Mouse (Mus musculus) myocyte (in vitro differentiated cells): ENCODE measurements around the gene Mmp11. TPM values are rescaled to one million over a fixed set of nuclear protein-coding genes. Genes with fewer than 3 reads are reported as not detected.
"Not testable (repeated sequence)": the region's sequence is repeated elsewhere in the genome, so short reads cannot be mapped to it uniquely, and the experiment has no call there.

Source experiments
- H3K27me3 ChIP-seq: one replicate; pipeline ENCODE4 v1.6.1; 2011; ENCODE audit not compliant: control insufficient read depth, insufficient read depth, insufficient read length
- H3K36me3 ChIP-seq: one replicate; pipeline ENCODE4 v1.6.1; 2011; ENCODE audit not compliant: control insufficient read depth, insufficient read depth
- H3K4me2 ChIP-seq: one replicate; pipeline ENCODE4 v1.6.1; 2011; ENCODE audit warnings: low read depth, control low read depth
- H3K4me3 ChIP-seq: one replicate; pipeline ENCODE4 v1.5.1; 2011; ENCODE audit warnings: mild to moderate bottlenecking, control low read depth, moderate library complexity
- H3K79me2 ChIP-seq: one replicate; pipeline ENCODE4 v1.6.1; 2011; ENCODE audit not compliant: control insufficient read depth, insufficient read depth
- H3ac ChIP-seq: one replicate; pipeline ENCODE4 v1.6.1; 2011; ENCODE audit not compliant: control insufficient read depth, insufficient read length
- CEBPB ChIP-seq: IDR thresholded peaks from 2 replicates; pipeline ENCODE4 v1.6.1; 2011; ENCODE audit warnings: mild to moderate bottlenecking, moderate library complexity; ENCODE audit not compliant: poor library complexity, insufficient read depth, severe bottlenecking
- E2F4 ChIP-seq: IDR thresholded peaks from one replicate; pipeline ENCODE4 v1.6.1; 2011; ENCODE audit warnings: mild to moderate bottlenecking, control low read depth, moderate library complexity; ENCODE audit not compliant: insufficient read depth
- MAX ChIP-seq: IDR thresholded peaks from one replicate; pipeline ENCODE4 v1.6.1; 2011; ENCODE audit warnings: low read depth, mild to moderate bottlenecking, control low read depth
- MYOD1 ChIP-seq, 3 experiments: IDR thresholded peaks; one replicate each; pipeline ENCODE4 v1.6.1; 2011; ENCODE audit warnings: control low read depth in 2 of 3, low read depth in 2 of 3, mild to moderate bottlenecking in 2 of 3, moderate library complexity in 1 of 3; ENCODE audit not compliant: insufficient read length in 2 of 3, control insufficient read depth in 1 of 3
- MYOG ChIP-seq, 3 experiments: IDR thresholded peaks; one replicate each; pipeline ENCODE4 v1.6.1; 2011; ENCODE audit warnings: control low read depth in 2 of 3, low read depth in 2 of 3, mild to moderate bottlenecking in 2 of 3; ENCODE audit not compliant: insufficient read length in 2 of 3, control insufficient read depth in 1 of 3, insufficient read depth in 1 of 3
- POLR2A ChIP-seq: IDR thresholded peaks from one replicate; pipeline ENCODE4 v1.6.1; 2011; ENCODE audit warnings: low read depth, mild to moderate bottlenecking, control low read depth, moderate library complexity; ENCODE audit not compliant: insufficient read length
- POLR2AphosphoS2 ChIP-seq: IDR thresholded peaks from one replicate; pipeline ENCODE4 v1.6.1; 2011; ENCODE audit warnings: low read depth, control low read depth; ENCODE audit not compliant: insufficient read length
- REST ChIP-seq: IDR thresholded peaks from one replicate; pipeline ENCODE4 v1.6.1; 2011; ENCODE audit warnings: mild to moderate bottlenecking, control low read depth, moderate library complexity; ENCODE audit not compliant: insufficient read depth, insufficient read length
- SRF ChIP-seq: IDR thresholded peaks from one replicate; pipeline ENCODE4 v1.6.1; 2011; ENCODE audit warnings: low read depth; ENCODE audit not compliant: control insufficient read depth, insufficient read length
- TCF12 ChIP-seq: IDR thresholded peaks from one replicate; pipeline ENCODE4 v1.6.1; 2011; ENCODE audit warnings: mild to moderate bottlenecking, control low read depth; ENCODE audit not compliant: poor library complexity, insufficient read depth, severe bottlenecking
- TCF3 ChIP-seq: IDR thresholded peaks from one replicate; pipeline ENCODE4 v1.6.1; 2011; ENCODE audit warnings: low read depth, control low read depth; ENCODE audit not compliant: insufficient read length
- USF1 ChIP-seq: IDR thresholded peaks from one replicate; pipeline ENCODE4 v1.6.1; 2011; ENCODE audit warnings: low read depth, mild to moderate bottlenecking, control low read depth, moderate library complexity
- polyA plus RNA-seq: library from polyadenylated mRNA; unstranded; fragments of >200 nt; fragmentation: generic; extraction: Trizol; gene quantifications from one replicate; pipeline ENCODE4 v1.2.1, GENCODE M21; 2012; ENCODE audit warnings: missing spikeins

Mmp11 gene
- polyA plus RNA-seq, 1 experiment: 121 TPM

- no peak overlapping the region for H3K4me3 ChIP-seq
- no peak overlapping the region for H3K4me2 ChIP-seq
- H3ac ChIP-seq: no peak overlapping the region
- TF ChIP-seq TCF12 (no peak), TCF3 (no peak), POLR2A (no peak), E2F4 (no peak), POLR2AphosphoS2 (peak; percentile 39), MAX (no peak), USF1 (no peak), MYOG (IDR thresholded peaks at IDR 0.05; ENCODE audit: control insufficient read depth in 1 of 3, insufficient read depth in 1 of 3, insufficient read length in 2 of 3, low read depth in 2 of 3) (peak in 1 of 3 experiments; percentile 15), REST (no peak), SRF (no peak), CEBPB (no peak), MYOD1 (IDR thresholded peaks at IDR 0.05; ENCODE audit: control insufficient read depth in 1 of 3, insufficient read length in 2 of 3, low read depth in 2 of 3) (peak in 1 of 3 experiments; percentile 62)
- H3K36me3 ChIP-seq: no peaks in the 10 kb centered on the region
- no peaks in the 10 kb centered on the region for H3K27me3 ChIP-seq
- no peaks in the 10 kb centered on the region for H3K79me2 ChIP-seq
Observed at GRCm38 (mm10) chr10:75889406-75890153, 46.7 kb downstream of the Mmp11 start.

- not testable (repeated sequence) for H3K27me3 ChIP-seq, H3K4me2 ChIP-seq, H3ac ChIP-seq, H3K36me3 ChIP-seq, H3K4me3 ChIP-seq, H3K79me2 ChIP-seq
Observed at GRCm38 (mm10) chr10:75887504-75887903, 48.8 kb downstream of the Mmp11 start.

GRCm38 (mm10) chr10:75884742-75885141, 51.6 kb downstream of the Mmp11 start:
- Histone ChIP-seq H3K4me3 (no peak overlapping the region), H3ac (no peak overlapping the region), H3K79me2 (no peaks in the 10 kb centered on the region), H3K27me3 (no peaks in the 10 kb centered on the region), H3K36me3 (no peaks in the 10 kb centered on the region), H3K4me2 (no peak overlapping the region)
- no peak for TF ChIP-seq MAX
- no peak for TF ChIP-seq TCF3
- TF ChIP-seq USF1: no peak
- TF ChIP-seq CEBPB: no peak
- no peak for TF ChIP-seq TCF12
- no peak for TF ChIP-seq MYOG (IDR thresholded peaks at IDR 0.05; ENCODE audit: control insufficient read depth in 1 of 3, insufficient read depth in 1 of 3, insufficient read length in 2 of 3, low read depth in 2 of 3)
- TF ChIP-seq POLR2AphosphoS2: no peak
- no peak for TF ChIP-seq MYOD1 (IDR thresholded peaks at IDR 0.05; ENCODE audit: control insufficient read depth in 1 of 3, insufficient read length in 2 of 3, low read depth in 2 of 3)
- TF ChIP-seq POLR2A: no peak
- no peak for TF ChIP-seq SRF
- no peak for TF ChIP-seq E2F4
- TF ChIP-seq REST: no peak

- no peak for TF ChIP-seq MAX
- TF ChIP-seq TCF12: no peak
- TF ChIP-seq TCF3: no peak
- TF ChIP-seq POLR2A: no peak
- TF ChIP-seq CEBPB: no peak
- TF ChIP-seq MYOG (IDR thresholded peaks at IDR 0.05; ENCODE audit: control insufficient read depth in 1 of 3, insufficient read depth in 1 of 3, insufficient read length in 2 of 3, low read depth in 2 of 3): no peak
- no peak for TF ChIP-seq MYOD1 (IDR thresholded peaks at IDR 0.05; ENCODE audit: control insufficient read depth in 1 of 3, insufficient read length in 2 of 3, low read depth in 2 of 3)
- no peak for TF ChIP-seq REST
- no peak for TF ChIP-seq POLR2AphosphoS2
- TF ChIP-seq USF1: no peak
- TF ChIP-seq SRF: no peak
- TF ChIP-seq E2F4: no peak
- Histone ChIP-seq H3K27me3 (no peaks in the 10 kb centered on the region), H3ac (no peak overlapping the region), H3K4me2 (no peak overlapping the region), H3K4me3 (no peak overlapping the region), H3K79me2 (no peaks in the 10 kb centered on the region), H3K36me3 (no peaks in the 10 kb centered on the region)
Observed at GRCm38 (mm10) chr10:75883232-75883552, 53.1 kb downstream of the Mmp11 start.
